Mouse (Mus musculus) kidney, adult 2 months (tissue): ENCODE data around the gene Dtnb.

Experiments
- CTCF ChIP-seq: fragments of 200-500 bp; conservative IDR thresholded peaks from 2 replicates; pipeline ENCODE4 v1.5.1; 2011; ENCODE audit warnings: low read depth, mild to moderate bottlenecking, control low read depth, low read length, moderate library complexity, mixed read lengths; ENCODE audit not compliant: insufficient read depth, insufficient read length
- POLR2A ChIP-seq: fragments of 200-500 bp; IDR thresholded peaks from one replicate; pipeline ENCODE4 v1.6.1; 2011; ENCODE audit warnings: low read depth, low read length, control low read depth

- TF ChIP-seq CTCF (no peak), POLR2A (no peak)
Observed at GRCm38 (mm10) chr12:3768391-3768790, 196.2 kb downstream of the Dtnb start.
